Mouse (Mus musculus): Measurements from ENCODE around the gene Tmem59. TPM values are rescaled to one million over a fixed set of nuclear protein-coding genes. Genes with fewer than 3 reads are reported as not detected.

Gene Tmem59
- polyA plus RNA-seq, 1 experiment from 2014 or later = 347 TPM

DNA sequence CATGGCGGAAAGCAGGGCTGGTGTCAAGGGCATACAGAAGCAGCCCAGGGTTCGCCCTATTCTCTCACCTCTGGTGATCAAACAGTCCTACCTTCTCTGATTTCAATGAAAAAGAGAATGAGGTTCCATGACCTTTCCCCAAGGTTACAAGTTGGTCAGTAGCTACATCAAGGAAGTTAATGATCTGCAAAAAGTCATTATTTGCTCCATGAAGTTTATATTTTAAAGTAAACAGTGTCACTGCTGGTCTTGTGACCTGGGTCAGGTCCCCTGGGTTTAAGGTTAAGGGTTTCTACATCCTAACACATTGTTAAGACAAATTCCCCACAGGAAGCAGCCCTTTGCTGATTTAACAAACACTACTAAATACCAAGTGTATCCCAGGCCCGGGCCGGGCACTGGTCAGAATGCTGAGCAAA lies 21.2 kb upstream of the Tmem59 start:
- 83% methylated on average over 4 of the region's 4 CpGs for WGBS
- Histone ChIP-seq H3K27me3 (no peaks in the 10 kb centered on the region), H3K9ac (replicated peaks) (no peak overlapping the region), H3K4me3 (no peak overlapping the region), H3K4me1 (no peaks in the 10 kb centered on the region), H3K27ac (replicated peaks) (no peak overlapping the region), H3K36me3 (peaks cover 31% of the 10 kb centered on the region; the same call in 1 of the 2 replicates), H3K4me2 (replicated peaks) (no peak overlapping the region), H3K9me3 (no peaks in the 10 kb centered on the region)
- ATAC-seq (ENCODE audit: low FRiP score, low read depth) = no peak

DNA sequence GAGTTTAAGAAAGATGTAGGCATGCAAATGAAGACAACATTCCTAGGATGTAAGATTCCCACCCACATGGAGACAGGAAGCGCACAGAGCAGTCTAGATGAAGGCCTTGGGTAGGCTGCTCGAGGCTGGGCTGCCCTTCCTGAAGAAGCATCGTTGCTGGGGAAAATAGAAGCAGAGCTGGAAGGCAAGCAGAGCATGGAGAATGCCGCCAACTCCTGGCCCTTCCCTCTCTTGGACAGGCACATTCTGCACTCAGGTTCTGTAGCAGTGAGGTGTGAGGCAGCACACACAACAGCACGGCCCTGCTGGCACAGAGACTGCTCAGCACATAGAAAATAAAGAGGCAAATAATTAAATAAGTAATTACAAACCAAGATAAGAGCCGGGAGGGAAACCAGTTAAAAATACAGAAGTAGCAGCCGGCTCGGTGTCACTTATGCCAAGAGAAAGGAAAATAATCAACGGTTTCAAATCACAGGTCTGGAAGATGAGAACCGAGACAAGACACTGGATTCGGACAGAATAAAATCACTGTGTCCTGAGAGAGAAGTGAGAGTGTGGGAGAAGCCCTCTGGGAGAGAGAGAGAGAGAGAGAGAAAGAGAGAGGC lies 18.9 kb upstream of the Tmem59 start:
- Histone ChIP-seq H3K4me2 (replicated peaks) (no peak overlapping the region), H3K9me3 (no peaks in the 10 kb centered on the region), H3K36me3 (peaks cover 28% of the 10 kb centered on the region; the same call in 1 of the 2 replicates), H3K27ac (replicated peaks) (no peak overlapping the region), H3K27me3 (no peaks in the 10 kb centered on the region), H3K9ac (replicated peaks) (no peak overlapping the region), H3K4me1 (no peaks in the 10 kb centered on the region), H3K4me3 (no peak overlapping the region)
- no peak for ATAC-seq (ENCODE audit: low FRiP score, low read depth)
- WGBS = 91% methylated on average over 11 of the region's 11 CpGs

DNA sequence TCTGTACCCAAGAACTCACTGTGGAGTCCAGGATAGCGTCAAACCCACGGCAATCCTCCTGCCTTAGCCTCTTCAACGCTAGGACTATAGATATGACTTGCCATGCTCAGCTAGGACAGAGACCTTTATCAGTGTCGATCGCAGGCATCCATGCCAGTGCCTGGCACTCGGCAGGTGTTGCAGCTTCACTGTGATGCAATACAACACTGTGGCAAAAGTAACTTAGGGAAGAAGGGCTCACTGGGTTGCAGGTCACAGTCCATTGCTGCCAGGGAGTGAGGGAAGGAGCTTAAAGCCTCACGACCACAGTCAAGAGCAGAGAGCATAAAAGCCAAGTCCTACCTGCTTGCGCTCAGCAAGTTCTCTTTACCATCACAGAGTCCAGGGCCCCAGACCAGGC lies 18.0 kb upstream of the Tmem59 start:
- ATAC-seq (ENCODE audit: low FRiP score, low read depth) = no peak

DNA sequence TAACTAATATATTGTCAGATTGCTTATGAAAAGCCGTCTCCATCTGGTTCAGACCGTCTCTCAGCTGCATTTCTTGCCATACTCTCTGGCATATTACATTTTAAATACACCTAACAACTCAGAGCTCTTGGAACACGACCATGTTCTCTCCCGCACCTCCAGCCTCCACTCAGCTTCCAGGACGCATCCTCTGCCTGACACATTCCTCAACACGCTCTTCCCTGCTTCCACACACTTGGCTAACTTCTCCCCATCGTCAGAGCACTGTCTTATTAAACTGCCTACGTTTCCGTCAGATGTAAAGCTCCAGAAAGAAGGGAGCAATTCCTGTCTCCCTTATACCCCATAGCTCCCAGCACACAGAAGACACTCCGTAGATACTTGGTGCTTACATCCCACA lies 14.9 kb upstream of the Tmem59 start:
- H3K36me3 ChIP-seq = peaks cover 17% of the 10 kb centered on the region
- no peaks in the 10 kb centered on the region for H3K27me3 ChIP-seq
- no peaks in the 10 kb centered on the region for H3K4me1 ChIP-seq
- H3K4me2 ChIP-seq (replicated peaks) = no peak overlapping the region
- ATAC-seq (ENCODE audit: low FRiP score, low read depth) = no peak
- no peak overlapping the region for H3K27ac ChIP-seq (replicated peaks)
- no peaks in the 10 kb centered on the region for H3K9me3 ChIP-seq
- 93% methylated on average over 10 of the region's 10 CpGs for WGBS
- H3K4me3 ChIP-seq = no peak overlapping the region
- no peak overlapping the region for H3K9ac ChIP-seq (replicated peaks)

More for the DNA sequence above, 18.0 kb upstream of the Tmem59 start:
- Histone ChIP-seq H3K9ac (replicated peaks) (no peak overlapping the region), H3K27me3 (no peaks in the 10 kb centered on the region), H3K4me1 (no peaks in the 10 kb centered on the region), H3K4me2 (replicated peaks) (no peak overlapping the region), H3K27ac (replicated peaks) (no peak overlapping the region), H3K36me3 (peaks cover 28% of the 10 kb centered on the region; the same call in 1 of the 2 replicates), H3K4me3 (no peak overlapping the region), H3K9me3 (no peaks in the 10 kb centered on the region)
- 91% methylated on average over 8 of the region's 8 CpGs for WGBS

DNA sequence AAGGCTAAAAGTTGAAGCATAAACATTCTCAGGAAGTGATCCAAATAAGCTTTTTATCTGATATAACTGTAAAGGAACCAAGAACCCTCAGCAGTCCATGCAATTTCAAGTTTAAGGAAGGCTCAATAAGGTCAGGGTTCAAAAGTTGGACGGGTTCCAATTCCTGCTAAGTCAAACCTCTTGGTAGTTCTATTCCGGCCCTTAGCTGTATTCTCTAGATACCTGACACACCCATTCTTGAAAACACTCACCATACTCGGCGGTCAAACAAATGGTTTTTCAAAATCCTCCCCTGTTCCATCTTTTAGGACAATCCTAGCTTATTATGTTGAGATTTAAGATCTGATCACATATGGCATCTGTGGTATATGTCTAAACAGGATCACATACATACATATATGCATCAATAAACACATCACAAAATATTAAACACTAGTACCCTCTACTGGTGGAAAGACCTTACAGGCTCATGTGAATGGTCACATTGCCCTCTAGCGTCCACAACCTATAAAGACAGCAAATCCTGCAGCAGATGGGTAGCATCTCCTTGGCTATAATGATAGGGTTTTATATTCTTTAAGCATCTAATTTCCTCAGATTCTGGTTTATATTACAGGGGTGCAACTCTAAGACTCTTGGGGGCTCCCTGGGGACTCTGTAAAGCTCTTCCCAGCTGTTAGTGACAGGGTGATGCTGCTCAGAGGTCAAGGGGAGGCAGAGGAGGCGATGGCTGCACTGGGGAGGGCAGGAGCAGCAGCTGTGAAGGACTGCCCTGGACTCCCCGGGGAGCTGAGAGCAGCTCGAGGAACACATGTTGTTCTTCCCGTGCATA lies 14.2 kb upstream of the Tmem59 start:
- peak overlapping the region; percentile 54; the same call in 1 of the 2 replicates for H3K27ac ChIP-seq (replicated peaks)
- WGBS = 43% methylated on average over 9 of the region's 9 CpGs
- peaks cover 13% of the 10 kb centered on the region for H3K36me3 ChIP-seq

DNA sequence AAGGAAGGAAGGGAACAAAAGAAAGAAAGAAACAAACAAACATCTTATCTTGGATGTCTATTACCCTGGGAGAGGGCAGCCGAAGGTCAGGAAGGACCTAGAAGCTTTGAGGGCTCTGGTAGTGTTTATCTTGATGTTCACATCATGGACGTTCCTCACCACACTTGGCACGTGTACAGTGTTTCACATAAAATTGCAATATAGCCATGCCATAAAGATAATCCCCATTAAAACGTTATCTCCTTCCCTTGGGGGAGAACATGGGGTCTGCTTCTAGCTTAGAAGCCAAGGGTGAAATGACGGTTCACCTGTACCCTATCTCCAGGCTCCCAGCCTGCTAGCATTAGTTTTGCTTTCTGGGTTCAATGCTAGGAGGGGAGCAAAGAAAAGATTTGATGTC lies 11.5 kb upstream of the Tmem59 start:
- WGBS = 92% methylated on average over 5 of the region's 5 CpGs
- Histone ChIP-seq H3K4me1 (no peaks in the 10 kb centered on the region), H3K27ac (replicated peaks) (no peak overlapping the region), H3K36me3 (peaks cover 15% of the 10 kb centered on the region), H3K27me3 (no peaks in the 10 kb centered on the region), H3K4me2 (replicated peaks) (no peak overlapping the region), H3K9me3 (no peaks in the 10 kb centered on the region), H3K4me3 (no peak overlapping the region), H3K9ac (replicated peaks) (no peak overlapping the region)
- no peak for ATAC-seq (ENCODE audit: low FRiP score, low read depth)

More for the DNA sequence above, 14.2 kb upstream of the Tmem59 start:
- ATAC-seq (ENCODE audit: low FRiP score, low read depth) = peak; percentile 79
- no peak overlapping the region for H3K4me3 ChIP-seq
- H3K4me1 ChIP-seq = no peaks in the 10 kb centered on the region
- no peak overlapping the region for H3K9ac ChIP-seq (replicated peaks)
- no peaks in the 10 kb centered on the region for H3K9me3 ChIP-seq
- H3K27me3 ChIP-seq = no peaks in the 10 kb centered on the region
- no peak overlapping the region for H3K4me2 ChIP-seq (replicated peaks)

DNA sequence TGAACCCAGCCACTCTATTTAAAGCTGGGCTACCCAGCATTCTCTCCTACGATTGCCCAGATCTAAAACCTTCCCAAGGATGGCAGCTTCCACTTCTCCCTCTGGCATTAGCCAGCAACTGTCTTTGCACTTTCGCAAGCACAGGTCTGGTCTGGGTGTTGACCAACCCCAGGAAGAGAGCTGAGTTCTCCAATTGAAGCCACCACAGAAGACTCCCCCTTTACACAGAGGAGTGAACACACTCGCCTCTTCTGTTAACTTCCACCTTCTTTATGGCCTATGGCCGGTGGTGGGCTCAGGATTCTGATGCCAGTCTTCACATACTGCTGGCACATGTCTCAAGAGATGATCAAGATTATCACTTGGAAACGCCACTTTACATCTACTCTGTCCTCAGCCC lies 10.4 kb upstream of the Tmem59 start:
- Histone ChIP-seq H3K36me3 (peaks cover 23% of the 10 kb centered on the region), H3K4me2 (replicated peaks) (no peak overlapping the region), H3K4me1 (no peaks in the 10 kb centered on the region), H3K27me3 (no peaks in the 10 kb centered on the region), H3K4me3 (no peak overlapping the region), H3K9ac (replicated peaks) (no peak overlapping the region), H3K9me3 (no peaks in the 10 kb centered on the region), H3K27ac (replicated peaks) (no peak overlapping the region)
- ATAC-seq (ENCODE audit: low FRiP score, low read depth) = no peak
- WGBS = 90% methylated on average over 5 of the region's 5 CpGs

DNA sequence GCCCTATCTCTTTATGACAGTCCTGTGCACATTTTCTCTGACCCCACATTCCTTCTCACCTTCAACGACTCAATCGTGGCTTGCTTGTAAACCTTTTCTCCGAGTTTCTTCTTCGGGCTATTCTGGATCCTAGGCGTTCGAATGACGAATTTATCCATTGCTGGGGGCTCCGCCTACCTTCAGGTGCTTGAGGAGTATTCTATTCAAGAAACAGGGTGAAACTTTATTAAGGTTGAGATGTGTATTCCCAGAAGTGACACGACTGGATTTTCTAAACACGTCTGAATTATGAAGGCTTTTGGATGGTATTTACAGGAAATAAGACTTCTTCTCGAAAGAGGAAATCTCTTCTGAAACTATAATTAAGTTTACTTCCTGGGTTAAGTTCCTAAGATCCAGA lies 693 bp upstream of the Tmem59 start:
- Histone ChIP-seq H3K4me3 (peak overlapping the region; percentile 98), H3K4me1 (peaks cover 31% of the 10 kb centered on the region), H3K9me3 (no peaks in the 10 kb centered on the region), H3K27me3 (no peaks in the 10 kb centered on the region), H3K36me3 (peaks cover 15% of the 10 kb centered on the region), H3K4me2 (replicated peaks) (peak overlapping the region; percentile 64), H3K9ac (replicated peaks) (peak overlapping the region; percentile 95), H3K27ac (replicated peaks) (peak overlapping the region; percentile 97)
- ATAC-seq (ENCODE audit: low FRiP score, low read depth) = no peak
- WGBS = 57% methylated on average over 11 of the region's 11 CpGs

DNA sequence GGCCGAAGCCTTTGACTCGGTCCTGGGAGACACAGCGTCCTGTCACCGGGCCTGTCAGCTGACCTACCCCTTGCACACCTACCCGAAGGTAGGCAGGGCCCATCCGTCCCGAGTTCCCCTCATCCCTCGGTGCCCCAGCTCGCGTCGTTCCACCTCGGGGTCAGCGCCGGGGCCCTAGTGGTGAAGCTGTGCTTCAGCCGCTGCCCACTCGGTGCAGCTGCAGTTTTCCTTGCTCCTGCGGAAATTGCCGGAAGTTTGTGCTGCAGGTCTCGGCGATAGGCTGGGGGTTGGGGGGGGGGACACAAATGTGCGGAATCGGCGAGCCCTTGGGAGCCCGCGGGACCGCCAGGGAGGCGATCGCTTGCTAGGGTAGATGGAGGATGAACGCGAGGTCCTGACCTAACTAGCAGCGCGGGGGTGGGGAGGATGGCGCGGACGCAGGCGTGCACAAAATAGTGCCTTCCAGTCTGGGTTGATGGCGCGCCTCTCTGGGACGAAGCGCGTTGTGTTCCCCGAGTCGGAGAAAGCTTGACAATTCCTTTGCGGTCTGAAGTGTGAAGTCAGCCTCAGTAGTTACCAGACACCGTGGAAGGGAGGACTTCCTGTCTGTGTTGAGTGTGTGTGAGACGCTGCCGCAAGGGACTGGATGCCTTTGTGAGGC lies 761 bp downstream of the Tmem59 start, which contains the start of gene Tceanc2:
TSS of gene Tceanc2 (minus strand) at position 287 of the 661 bp plus-strand sequence.
- Histone ChIP-seq H3K9me3 (no peaks in the 10 kb centered on the region), H3K4me1 (peaks cover 31% of the 10 kb centered on the region), H3K4me2 (replicated peaks) (peak within 1 kb of the TSS; percentile 64), H3K27me3 (no peaks in the 10 kb centered on the region), H3K36me3 (0 out of 2 replicates have a peak, but pooled peaks cover 13% of the 10 kb centered on the region), H3K9ac (replicated peaks) (peak within 1 kb of the TSS; percentile 95), H3K4me3 (peak within 1 kb of the TSS; percentile 98), H3K27ac (replicated peaks) (peak within 1 kb of the TSS; percentile 97)
- WGBS = under 1% methylated on average over 47 of the region's 47 CpGs
- ATAC-seq (ENCODE audit: low FRiP score, low read depth) = peak; percentile 32

DNA sequence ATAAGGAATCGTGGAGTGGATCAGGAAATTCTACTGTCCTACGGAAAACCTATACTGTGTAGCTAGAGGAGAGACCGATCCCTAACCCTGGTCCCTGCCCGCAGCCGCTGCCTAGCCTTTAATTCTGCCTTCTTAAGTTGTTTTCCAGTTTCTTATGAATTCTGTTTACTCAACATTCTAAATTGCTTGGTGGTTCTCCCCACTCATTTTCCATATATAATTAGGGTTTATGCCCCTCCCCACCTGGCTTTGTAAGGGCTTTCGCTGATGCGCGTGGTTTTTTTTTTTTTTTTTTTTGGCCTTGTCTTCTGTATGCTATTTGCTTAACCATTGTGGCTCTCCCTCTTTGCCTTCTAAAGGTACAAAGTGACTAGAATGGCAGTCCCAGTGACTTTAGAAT lies 1.4 kb downstream of the Tmem59 start:
- peak overlapping the region; percentile 97 for H3K27ac ChIP-seq (replicated peaks)
- peaks cover 31% of the 10 kb centered on the region for H3K4me1 ChIP-seq
- no peaks in the 10 kb centered on the region for H3K27me3 ChIP-seq
- H3K4me3 ChIP-seq = peak overlapping the region; percentile 98
- 12% methylated on average over 8 of the region's 8 CpGs for WGBS
- no peak for ATAC-seq (ENCODE audit: low FRiP score, low read depth)
- peak overlapping the region; percentile 64 for H3K4me2 ChIP-seq (replicated peaks)
- H3K36me3 ChIP-seq = 0 out of 2 replicates have a peak, but pooled peaks cover 10% of the 10 kb centered on the region
- no peaks in the 10 kb centered on the region for H3K9me3 ChIP-seq
- peak overlapping the region; percentile 95 for H3K9ac ChIP-seq (replicated peaks)

DNA sequence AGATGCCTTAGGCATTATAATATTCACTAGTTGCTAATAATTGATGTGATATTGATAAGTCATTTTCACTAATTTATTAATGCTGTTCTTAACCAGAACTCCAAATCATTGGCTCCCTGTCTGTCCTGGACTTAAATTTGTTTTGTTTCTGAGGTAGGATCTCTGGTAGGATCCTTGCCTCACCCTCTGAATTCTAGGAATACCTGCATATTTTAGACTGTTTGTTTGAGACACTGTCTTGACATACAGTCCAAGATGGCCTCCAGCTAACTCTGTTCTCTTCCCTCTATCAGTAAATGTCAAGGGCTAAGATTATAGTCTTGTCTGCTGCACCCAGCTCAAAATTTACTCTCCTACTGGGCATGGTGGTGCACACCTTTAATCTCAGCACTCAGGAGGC lies 2.5 kb downstream of the Tmem59 start:
- peaks cover 1% of the 10 kb centered on the region; the same call in 1 of the 2 replicates for H3K36me3 ChIP-seq
- peak overlapping the region; percentile 64 for H3K4me2 ChIP-seq (replicated peaks)
- H3K27me3 ChIP-seq = no peaks in the 10 kb centered on the region
- no peak for ATAC-seq (ENCODE audit: low FRiP score, low read depth)
- no peak overlapping the region for H3K9ac ChIP-seq (replicated peaks)
- no peak overlapping the region for H3K4me3 ChIP-seq
- H3K9me3 ChIP-seq = no peaks in the 10 kb centered on the region
- peaks cover 31% of the 10 kb centered on the region for H3K4me1 ChIP-seq
- no peak overlapping the region for H3K27ac ChIP-seq (replicated peaks)

DNA sequence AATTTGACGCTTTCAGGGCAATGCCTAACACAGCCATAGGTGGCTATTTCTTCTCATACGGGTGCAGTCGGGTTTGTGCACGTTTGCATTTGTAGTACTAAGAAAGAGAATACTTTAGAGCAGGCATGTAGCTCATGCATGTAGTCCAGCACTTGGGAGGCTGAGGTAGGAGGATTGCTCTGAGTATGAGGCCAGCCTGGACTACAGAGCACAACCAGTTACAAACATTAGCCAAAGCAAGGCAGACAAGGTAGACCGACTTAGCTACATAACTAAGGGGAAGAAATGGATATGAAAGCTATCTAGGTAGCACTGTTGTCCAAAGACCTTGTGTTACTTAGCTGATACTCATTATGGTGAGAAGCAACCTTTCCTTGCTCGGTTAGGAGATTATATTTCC lies 3.7 kb downstream of the Tmem59 start:
- ATAC-seq (ENCODE audit: low FRiP score, low read depth) = no peak
- Histone ChIP-seq H3K27me3 (no peaks in the 10 kb centered on the region), H3K4me1 (peaks cover 27% of the 10 kb centered on the region), H3K9ac (replicated peaks) (no peak overlapping the region), H3K4me2 (replicated peaks) (no peak overlapping the region), H3K27ac (replicated peaks) (no peak overlapping the region), H3K9me3 (no peaks in the 10 kb centered on the region), H3K36me3 (peaks cover 12% of the 10 kb centered on the region), H3K4me3 (no peak overlapping the region)
- WGBS = 90% methylated on average over 6 of the region's 6 CpGs

Data from midbrain, embryonic 12.5 days (tissue).